Mouse (Mus musculus) neutrophil, adult 5-6 weeks (primary cell): ENCODE results near the gene Tnp1. TPM values are rescaled to one million over a fixed set of nuclear protein-coding genes. Genes with fewer than 3 reads are reported as not detected.

Experiments
- ATAC-seq: fragments of 151-379, 151-347 bp; 2 replicates; pipeline ENCODE4 v1.8.0; 2017; ENCODE audit warnings: mild to moderate bottlenecking, moderate TSS enrichment; ENCODE audit not compliant: insufficient number of reproducible peaks, poor library complexity, low FRiP score, severe bottlenecking; ENCODE audit errors: extremely low read depth
- total RNA-seq: library from RNA; stranded (forward); fragments of 200-1000 nt; gene quantifications from 2 replicates; pipeline ENCODE4 v1.2.3, GENCODE M21; 2017

The Tnp1 gene
- not detected in 2 replicates for total RNA-seq

DNA sequence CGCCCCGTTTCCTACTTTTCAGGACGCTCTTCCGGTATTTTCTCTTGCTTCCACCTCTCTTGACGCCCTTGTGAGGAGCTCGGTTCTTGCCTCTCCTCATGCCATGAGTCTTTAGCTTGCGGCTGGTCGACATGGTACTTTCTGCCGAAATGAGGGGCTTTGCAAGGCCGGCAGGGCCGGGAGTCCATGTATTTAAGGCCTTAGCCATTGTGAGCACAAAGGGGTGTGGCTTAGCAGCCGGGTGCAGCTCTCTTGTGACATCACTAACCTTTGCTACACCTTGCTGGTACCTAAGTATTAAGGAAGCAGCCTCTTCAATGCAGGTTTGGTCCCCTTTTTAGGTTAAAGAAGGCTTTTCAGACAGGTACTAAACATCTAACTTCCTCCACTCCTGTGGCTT is at the start of gene Tnp1:
TSS of gene Tnp1 (minus strand) at position 179 of the 400 bp plus-strand sequence.
- ATAC-seq: no peak

DNA sequence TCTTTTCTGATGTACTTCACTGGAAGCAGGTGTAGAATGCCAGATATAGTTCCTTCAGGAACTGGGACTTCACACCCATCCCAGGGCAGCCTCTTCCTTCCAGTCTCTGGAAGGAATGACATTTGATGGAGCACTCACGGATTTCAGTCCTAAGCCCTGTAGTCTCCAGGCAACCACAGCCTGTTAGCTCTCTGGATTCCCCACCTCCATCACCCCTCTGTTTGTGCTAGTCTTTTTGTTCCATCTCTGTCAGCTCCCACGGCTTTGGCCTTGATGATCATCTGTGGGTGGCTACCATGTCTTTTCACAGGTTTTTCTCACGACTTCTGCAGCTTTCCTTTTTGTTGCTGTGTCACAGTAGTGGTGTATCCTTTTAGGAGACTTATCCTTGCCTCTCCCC is 48.6 kb upstream of the Tnp1 start:
- ATAC-seq: no peak

DNA sequence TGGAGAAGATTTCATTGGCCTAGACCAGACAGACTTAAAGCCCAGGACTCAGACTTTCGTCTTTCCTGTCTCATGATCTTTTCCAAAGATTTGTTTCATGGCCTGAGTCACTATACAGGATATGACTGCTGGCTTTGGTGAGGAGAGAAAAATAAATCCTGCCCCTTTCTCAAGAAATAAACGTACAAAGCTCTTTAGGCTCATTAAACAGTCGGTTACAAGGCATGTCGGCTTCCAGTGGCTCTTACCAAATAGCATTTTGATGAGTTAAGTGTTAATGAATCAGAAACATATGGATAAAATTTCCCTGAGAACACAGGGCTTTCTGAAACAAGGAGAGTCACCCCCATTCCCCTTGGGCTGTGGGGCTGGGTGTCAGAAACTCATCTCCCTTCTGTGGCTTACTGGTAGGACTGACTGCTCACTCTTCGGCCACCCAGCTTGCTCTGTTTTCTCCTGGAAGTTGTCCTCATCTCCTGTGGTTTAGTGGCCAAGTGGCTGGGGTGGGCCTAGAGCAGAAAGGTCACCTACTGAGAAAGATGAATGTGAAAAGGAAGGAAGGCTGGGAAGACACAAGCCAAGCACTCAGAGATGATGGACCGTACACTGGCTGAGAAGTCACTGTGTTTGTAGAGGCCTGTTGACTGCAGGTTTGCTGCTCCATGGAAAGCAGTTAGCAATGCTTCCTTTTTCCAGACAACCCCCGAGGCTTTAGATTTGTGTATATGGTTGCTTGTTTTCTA is 46.0 kb upstream of the Tnp1 start:
- ATAC-seq: no peak

DNA sequence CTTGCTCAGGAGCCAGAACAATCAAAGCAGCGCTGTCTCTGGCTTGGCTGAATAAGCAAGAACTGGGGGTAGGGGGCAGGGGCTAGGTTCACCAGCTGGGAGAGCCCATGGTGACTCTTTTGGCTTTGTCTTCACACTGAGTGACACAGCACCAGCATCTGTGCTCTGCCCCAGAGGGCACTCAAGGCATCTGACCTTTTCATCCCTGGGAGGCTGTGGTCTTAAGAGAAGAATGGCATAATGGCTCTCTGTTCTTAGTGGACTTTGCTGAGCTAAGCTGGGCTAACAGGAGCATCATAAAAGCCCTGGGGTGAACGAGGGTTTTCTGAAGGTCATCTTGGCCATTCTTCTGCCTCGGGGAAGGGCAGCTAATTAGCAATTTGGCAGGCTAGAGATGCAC is 44.6 kb upstream of the Tnp1 start:
- ATAC-seq: no peak

DNA sequence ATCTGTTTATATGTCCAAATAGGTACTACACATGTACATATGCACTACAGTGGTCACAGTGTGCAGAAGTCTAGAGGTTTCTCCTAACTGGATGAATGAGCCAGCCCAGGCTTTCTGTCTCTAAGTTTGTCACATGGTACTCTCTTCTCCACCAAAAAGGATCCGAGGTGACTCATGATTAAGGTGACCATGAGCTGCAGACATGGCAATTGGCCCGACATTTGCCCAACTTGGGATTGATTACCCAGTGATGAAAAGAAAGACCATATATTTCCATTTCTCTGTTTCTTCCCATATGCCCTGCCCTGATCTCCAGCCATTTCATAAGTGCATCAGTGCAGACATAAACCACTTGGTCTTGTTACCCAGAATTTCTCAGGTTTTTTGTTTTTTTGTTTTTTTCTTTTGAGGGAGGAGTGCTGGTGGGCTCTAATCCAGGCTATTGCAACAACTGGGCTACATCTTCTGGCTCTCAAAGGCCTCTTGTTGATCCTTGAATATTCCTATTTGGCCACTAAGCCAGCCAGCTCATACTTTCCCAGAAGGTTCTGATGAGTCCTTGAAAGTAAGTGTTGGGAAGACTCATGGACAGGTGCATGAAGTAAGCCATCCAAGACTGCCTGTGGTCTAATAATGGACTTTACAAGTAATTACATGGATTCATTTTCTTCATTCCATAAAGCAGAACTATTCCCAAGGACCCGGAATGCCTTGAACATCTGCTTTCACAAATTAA is 40.7 kb upstream of the Tnp1 start:
- ATAC-seq: no peak

DNA sequence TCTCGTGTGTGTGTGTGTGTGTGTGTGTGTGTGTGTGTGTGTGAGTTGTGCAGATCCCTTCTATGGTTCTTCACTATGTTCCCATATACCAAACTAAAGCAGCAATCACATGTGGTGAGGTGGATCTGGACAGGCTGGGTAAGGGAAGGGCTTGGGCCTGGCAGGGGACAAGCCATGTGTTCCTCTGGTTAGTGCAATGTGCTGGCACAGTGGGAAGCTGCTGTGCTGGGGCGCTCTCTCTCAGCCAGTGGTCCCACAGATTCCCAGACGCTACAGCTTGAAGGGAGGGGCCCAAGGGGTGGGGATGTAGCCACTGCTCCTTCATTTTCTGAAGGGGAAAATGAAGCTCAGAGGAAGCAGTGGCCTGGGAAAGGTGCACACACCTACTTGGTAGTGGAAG is 40.1 kb upstream of the Tnp1 start:
- ATAC-seq: no peak

DNA sequence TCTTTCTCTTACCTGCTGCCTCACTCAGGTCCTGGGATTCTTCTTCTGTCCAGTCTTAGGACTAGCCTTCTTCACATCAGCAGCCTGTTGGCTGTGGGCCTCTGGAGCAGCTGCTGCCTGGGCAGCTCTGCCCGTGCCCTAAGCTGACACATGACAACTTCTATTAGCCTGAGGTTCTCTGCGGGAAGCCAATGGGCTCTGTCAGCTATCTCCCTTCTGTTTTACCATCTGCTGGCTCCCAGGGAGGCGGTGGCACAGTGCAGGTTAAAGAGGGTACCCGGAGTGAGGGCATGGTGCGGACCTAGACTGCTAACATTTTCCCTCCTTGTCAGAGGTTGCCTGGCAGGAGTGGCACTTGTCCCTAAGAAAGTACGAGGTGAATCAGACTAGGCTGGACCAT is 39.5 kb upstream of the Tnp1 start:
- ATAC-seq: no peak

DNA sequence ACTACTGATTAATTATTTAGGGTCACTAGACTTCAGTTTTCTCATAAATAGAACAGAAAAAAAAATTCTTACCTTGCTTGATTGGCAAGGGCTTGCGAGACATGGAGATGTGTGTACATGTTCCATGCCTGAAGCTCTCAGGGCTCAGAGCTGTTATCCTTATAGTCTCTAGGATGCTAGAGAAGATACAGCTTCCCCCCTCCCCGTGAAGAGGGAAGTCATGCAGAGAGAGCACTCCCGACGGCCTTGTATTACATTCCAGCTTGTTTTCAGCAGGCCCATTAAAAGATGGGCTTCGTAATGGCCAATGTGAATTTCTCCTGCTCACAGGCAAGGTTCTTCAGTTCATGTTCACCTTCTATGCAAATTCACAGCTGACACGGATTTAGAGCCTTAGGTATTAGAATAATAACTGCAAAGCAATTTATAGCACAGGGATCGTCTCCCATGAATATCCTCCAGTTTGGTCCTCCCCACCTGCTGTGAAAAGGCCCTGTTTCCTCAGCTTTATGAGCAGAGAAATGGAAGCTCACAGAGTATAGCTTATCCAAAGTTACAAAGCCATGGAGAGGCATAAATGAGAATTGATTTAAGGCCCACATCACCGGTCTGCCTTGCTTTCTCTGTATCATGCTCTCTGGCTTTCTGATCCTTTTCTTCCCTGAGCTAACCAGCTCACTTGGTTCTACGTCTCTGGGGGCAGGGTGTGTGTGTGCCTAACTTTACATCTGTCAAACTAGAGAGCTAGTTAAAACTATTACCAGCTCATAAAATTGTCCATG is 38.0 kb upstream of the Tnp1 start:
- ATAC-seq: no peak

DNA sequence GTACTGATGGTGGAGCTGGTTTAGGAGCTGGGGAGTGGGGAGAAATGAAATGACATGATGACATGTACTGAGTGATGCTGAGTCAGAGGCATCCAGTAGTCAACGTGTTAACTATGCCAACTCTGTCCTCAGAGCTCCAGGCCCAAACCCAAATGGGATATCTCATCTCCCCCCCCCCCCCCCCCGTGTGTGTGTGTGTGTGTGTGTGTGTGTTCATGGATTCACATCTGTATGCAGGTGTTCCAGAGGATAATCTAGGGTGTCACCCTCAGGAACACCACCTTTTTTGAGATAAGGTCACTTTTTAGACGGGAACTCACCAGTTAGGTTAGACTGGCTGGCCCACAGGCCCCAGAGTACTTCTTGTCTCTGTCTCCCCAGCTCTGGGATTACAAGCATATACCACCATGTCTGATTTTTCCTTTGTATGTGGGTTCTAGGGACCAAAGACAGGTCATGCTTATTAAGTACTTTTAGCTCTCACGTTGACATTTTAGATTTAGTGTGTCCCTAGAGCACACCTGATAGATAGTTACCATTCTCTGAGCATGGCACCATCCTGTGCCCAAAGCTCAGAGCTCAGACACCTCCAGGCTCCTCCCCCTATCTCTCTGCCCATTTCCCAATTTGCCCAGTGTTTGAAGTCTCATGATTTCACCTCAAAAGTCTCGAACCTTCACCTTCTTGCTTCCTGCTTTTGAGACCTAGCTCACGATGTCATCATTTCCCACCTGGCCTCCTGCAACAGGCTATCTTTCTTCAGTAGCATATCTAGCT is 31.4 kb upstream of the Tnp1 start:
- ATAC-seq: no peak

DNA sequence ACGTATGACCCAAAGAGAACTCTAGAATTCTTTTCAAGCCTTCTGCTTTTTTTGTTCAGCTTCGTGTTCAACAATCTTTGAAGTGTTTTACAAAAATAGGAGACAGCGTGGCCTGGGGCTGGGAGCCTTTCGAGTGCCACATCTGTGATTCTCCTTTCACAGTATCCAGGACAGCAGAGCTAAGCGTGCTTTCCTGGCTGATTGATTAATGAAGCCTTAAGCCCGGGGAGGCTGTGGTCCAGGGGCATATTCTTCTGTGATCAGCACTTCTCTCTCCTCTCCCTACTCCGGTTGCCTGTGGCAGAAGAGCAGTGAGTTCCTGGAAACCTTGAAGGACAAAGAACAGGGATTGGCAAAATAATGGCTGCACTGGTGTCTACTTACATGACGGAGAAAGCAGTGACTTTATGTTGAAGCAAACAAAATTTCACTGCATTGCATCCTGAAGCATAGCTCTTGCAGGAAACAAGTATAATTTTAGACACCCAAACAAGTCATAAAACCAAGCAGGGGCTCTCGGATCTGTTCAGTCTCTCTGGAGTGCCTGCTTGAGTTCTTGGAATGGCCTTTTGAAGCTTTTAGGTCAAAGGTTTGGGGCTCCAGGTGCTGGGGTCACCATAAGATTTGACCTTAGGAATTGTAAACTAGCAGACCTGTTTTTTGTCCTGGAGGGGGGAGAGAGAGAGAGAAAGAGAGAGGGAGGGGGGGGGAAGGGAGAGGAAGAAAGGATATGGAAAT is 30.4 kb upstream of the Tnp1 start:
- ATAC-seq: no peak

DNA sequence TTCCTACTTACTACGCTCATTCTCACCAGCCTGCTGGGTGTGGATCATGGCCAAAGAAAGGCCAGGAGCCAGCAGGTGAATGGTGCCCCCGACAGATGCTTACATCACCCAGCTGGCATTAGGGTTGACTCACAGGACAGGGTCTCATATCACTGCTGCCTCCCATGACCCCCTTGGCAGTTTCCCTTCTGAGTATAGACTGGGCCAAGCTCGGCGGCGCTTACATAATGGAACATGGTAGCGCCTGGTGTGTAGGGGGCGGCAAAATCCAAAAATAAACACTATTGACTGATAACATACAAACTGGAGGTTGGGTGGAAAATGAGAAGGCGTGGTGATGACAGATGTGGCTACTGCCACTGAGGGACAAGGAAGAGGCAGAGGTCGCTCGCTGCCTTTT is 28.0 kb upstream of the Tnp1 start:
- no peak for ATAC-seq

DNA sequence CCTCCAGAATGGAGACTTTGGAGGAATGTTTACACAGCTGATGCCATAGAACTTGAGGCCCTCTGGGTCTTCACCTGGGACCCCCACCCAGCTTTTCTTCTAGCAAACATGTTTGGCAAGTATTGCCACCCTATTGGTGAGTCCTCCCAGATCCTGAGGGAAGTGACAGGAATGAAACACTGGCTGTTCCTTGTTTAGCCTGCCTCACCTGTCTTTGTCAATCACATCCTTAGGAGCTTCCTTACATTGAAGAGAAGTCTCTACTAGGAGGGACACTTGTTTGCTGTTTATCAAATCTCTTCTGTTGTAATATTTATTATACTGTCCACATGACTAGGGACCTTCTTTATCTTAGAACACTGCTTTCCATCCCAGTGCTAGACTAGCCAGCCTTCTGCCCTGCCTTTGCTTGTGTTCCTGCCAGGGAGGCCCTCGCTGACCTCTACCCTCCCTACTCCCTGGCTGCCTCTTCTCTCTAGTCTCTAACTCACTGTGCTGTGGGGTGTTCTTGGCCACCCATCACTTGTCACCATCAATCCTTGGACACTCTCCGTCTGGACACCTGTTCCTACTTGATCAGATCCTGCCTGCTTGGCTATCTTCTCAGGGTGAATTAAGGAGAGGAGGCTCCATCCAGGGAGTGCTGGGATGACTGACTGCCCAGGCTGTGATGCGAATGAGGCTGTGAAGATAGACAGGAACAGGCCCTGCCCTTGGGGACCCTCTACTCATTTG is 25.1 kb upstream of the Tnp1 start:
- no peak for ATAC-seq

DNA sequence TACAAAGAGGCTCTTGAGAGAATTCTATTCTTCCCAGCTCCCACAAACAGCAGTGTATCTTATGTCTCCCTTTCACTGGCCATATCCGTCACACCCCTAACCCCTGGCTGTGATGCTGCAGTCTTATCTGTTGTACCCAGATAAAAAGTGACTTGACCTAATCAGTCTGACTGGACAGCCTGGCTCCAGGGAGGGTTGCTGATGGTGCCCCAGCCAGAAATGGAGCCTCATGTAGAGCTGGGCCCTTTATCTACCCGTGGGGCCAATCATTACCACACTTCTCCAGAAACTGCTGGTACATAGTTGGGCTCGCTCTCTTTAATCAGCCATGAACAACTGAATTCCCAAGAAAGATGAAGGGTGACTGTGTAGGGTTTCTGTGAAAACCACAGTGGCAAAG is 22.8 kb upstream of the Tnp1 start:
- ATAC-seq: no peak

DNA sequence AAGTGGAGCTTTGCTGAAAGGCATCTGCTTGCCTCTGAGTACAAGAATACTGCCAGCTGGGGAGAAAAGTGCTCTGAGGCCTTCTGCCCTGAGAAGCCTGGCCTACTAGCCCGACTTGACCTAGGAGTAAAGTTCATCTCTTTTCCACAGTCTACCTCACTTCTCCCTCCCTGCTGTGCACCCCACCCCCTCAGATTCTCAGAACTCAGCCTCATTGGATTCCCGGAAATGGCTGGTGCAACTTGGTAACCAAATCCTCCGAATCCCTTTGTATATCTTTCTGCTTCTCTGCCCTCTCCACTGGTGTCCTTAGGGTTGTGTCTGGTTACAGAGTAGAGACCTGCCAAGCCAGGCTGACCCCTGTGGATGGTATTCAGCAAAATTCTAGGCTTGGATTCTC is 20.8 kb upstream of the Tnp1 start:
- no peak for ATAC-seq

DNA sequence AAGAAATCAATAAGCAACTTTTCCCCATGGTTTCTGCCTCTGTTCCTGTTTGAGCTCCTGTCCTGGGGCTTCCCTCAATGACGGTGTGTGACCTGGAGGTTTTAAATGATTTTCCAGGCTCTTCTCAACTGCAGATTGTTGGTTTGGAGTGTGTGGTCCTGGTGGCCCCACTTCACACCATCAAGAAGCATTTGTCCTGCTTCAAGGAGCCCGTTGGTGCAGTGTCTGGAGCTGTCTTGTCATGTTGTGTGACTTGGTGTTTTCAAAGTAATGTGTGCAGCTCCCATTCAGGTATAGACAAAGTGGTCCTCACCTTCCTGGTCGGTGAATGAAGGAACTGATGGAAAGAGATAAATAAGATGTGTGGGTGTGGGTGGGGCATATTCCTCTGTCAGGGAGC is 20.0 kb upstream of the Tnp1 start:
- ATAC-seq: no peak

DNA sequence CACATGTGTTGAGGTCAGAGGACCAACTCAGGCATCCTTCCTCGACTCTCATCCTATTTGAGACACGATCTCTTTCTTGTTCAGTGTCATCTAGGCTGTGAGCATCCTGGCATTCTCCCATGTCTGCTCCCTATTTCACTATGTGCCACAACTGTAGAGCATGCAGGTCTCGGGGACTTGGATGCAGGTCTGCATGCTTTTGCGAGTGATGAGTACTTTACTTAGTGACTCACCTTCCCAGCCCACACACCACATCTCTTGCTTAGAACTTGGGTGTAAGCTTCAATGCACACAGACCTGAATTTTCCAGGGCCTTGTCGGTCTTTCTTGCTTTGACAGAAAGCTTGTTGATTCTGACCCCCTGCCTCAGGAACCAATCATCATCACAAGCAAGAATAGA is 16.8 kb upstream of the Tnp1 start:
- no peak for ATAC-seq

DNA sequence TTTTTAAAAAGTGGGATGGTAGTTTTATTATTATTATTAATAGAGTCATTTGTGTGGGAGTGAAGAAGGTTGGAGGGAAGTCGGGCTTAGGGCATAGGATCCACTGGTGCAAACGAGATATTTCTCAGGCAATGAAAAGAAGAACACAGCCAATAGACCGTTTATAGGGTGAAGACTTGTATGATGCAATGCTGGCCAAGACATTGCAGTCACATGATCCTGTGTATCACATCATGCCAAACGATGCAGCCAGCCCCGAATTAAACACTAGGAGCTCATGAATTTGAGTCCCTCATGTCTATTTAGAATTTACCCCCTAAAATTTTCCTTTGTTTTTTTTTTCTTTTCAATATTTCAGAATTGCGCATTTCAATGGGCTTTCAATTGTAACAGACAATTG is 13.0 kb upstream of the Tnp1 start:
- ATAC-seq: no peak

DNA sequence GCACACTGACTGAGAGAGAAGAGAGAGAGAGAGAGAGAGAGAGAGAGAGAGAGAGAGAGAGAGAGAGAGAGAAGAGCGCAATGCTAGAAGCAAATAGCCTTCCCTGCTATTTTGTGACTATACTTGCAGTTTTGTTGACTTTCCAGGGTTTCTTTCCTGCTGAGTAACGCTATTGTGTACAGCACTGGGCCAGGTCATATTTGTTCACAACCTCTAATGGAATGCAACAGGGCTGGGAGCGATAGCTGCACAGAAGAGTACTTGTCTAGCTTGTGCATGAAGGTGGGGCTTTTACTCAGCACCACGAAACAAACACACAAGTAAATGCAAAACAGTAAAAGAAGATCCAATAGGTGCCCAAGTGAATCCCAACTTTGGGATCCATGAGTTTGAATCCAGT is 11.7 kb upstream of the Tnp1 start:
- ATAC-seq: no peak
